Mouse (Mus musculus) liver, embryonic 14.5 days (tissue): ENCODE results near the gene Dglucy.

Experiments
- CTCF ChIP-seq: IDR thresholded peaks from 2 replicates; pipeline ENCODE4 v1.5.1; 2016; ENCODE audit warnings: antibody characterized with exemption, low read depth, control low read depth
- EP300 ChIP-seq: IDR thresholded peaks from 2 replicates; pipeline ENCODE4 v1.6.1; 2016; ENCODE audit warnings: antibody characterized with exemption, low read depth

DNA sequence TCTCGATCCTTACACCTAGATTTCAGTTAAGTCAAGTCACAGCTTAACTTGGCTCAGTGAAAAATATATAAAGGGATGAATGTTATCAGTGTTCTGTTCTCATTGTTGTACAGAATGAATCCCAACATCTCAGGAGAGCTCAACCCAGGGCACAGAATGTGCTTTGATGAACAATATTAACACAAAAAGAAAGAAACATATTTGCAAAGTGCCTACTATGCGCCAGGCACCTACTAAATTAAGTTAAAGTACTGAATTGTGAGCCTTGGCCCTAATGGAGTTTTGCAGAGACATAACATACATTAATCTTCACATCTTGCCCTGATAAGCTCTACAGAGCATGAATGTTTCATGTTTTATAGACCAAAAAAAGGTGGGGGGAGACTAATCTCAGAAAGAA is 5.3 kb downstream of the Dglucy start:
- TF ChIP-seq CTCF (no peak), EP300 (no peak)
